Mouse (Mus musculus): ENCODE measurements at regions not wholly inside any gene's neighbourhood (a gene's known extent, or its start where the extent isn't known, plus 50 kb on each side); places are given as distances from the start of the nearest gene placed in this dataset.

- H3K4me3 ChIP-seq (ENCODE audit: low read depth, low read length): no peak overlapping the region
- no peak for ATAC-seq (ENCODE audit: extremely low read depth, insufficient number of reproducible peaks, low FRiP score, poor library complexity, severe bottlenecking)
- H3K9me3 ChIP-seq (replicated peaks): no peaks in the 10 kb centered on the region
- H3K36me3 ChIP-seq (replicated peaks): no peaks in the 10 kb centered on the region
- H3K4me1 ChIP-seq (ENCODE audit: insufficient read depth, low read depth, low read length): no peaks in the 10 kb centered on the region
- DNase-seq (ENCODE audit: low spot score): no peak
- peaks cover 5% of the 10 kb centered on the region; the same call in 1 of the 2 replicates for H3K27me3 ChIP-seq (ENCODE audit: insufficient read depth, low read length)
- TF ChIP-seq GATA1 (IDR thresholded peaks at IDR 0.05; ENCODE audit: borderline replicate concordance, low read length) (no peak), GATA2 (IDR thresholded peaks at IDR 0.05; ENCODE audit: borderline replicate concordance, low read depth, low read length) (no peak), TAL1 (conservative IDR thresholded peaks at IDR 0.05; ENCODE audit: low read depth, low read length) (no peak), CTCF (IDR thresholded peaks at IDR 0.05; ENCODE audit: low read depth, low read length) (no peak), POLR2AphosphoS5 (IDR thresholded peaks at IDR 0.05; ENCODE audit: insufficient replicate concordance, low read depth, low read length) (no peak)
Measured at GRCm38 (mm10) chr3:41235610-41236009, 152.8 kb upstream of the Pgrmc2 start.

DNA sequence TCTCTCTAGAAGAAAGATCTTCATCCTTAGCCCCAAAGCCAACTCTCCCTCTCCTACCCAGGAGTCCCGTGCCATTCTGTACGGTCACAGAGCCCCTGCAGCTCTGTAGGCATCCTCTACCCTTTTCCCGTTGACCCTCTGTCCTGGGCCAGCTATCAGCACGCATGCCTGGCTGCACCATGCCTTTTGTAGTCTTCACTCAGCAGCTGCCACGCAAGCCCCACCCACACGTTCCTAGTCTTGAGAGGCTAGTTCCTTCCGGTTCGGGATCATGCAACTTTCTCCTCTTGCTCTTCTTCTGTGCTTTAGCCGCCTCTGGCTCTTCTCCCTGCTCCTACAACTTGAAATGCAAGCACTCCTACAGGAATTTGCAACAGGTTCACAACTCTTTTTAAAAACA lies 152.1 kb upstream of the Pgrmc2 start:
- Histone ChIP-seq H3K4me1 (ENCODE audit: insufficient read depth, low read depth, low read length) (no peaks in the 10 kb centered on the region), H3K4me3 (ENCODE audit: low read depth, low read length) (no peak overlapping the region)
- no peak for ATAC-seq (ENCODE audit: extremely low read depth, insufficient number of reproducible peaks, low FRiP score, poor library complexity, severe bottlenecking)

DNA sequence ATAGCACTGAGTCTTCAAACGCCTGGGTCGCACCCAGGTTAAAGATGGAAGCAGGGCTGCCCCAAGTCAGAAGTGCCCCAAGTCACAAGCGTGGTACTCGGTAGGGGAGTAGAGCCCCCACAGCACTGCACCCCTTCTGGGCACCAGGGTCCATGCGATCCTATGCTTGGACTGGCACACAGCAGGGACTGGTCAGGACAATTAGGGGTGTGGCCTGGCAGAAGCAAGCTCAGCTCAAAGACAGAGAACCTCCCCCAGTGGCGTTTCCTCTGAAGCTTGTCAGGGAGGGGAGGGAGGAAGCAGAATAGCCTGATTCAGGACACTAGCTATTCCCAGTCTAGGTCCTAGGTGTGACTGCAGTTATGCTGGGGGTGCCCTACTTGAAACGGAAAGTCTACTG lies 151.3 kb upstream of the Pgrmc2 start:
- DNase-seq (ENCODE audit: low spot score): no peak
- no peaks in the 10 kb centered on the region for H3K36me3 ChIP-seq (replicated peaks)
- TF ChIP-seq CTCF (IDR thresholded peaks at IDR 0.05; ENCODE audit: low read depth, low read length) (no peak), POLR2AphosphoS5 (IDR thresholded peaks at IDR 0.05; ENCODE audit: insufficient replicate concordance, low read depth, low read length) (no peak), GATA1 (IDR thresholded peaks at IDR 0.05; ENCODE audit: borderline replicate concordance, low read length) (no peak), TAL1 (conservative IDR thresholded peaks at IDR 0.05; ENCODE audit: low read depth, low read length) (no peak), GATA2 (IDR thresholded peaks at IDR 0.05; ENCODE audit: borderline replicate concordance, low read depth, low read length) (no peak)
- peaks cover 5% of the 10 kb centered on the region; the same call in 1 of the 2 replicates for H3K27me3 ChIP-seq (ENCODE audit: insufficient read depth, low read length)
- no peak overlapping the region for H3K4me3 ChIP-seq (ENCODE audit: low read depth, low read length)
- no peaks in the 10 kb centered on the region for H3K4me1 ChIP-seq (ENCODE audit: insufficient read depth, low read depth, low read length)
- no peaks in the 10 kb centered on the region for H3K9me3 ChIP-seq (replicated peaks)
- ATAC-seq (ENCODE audit: extremely low read depth, insufficient number of reproducible peaks, low FRiP score, poor library complexity, severe bottlenecking): no peak

More for the DNA sequence above, 152.1 kb upstream of the Pgrmc2 start:
- H3K27me3 ChIP-seq (ENCODE audit: insufficient read depth, low read length): peaks cover 5% of the 10 kb centered on the region; the same call in 1 of the 2 replicates
- no peaks in the 10 kb centered on the region for H3K36me3 ChIP-seq (replicated peaks)
- TF ChIP-seq POLR2AphosphoS5 (IDR thresholded peaks at IDR 0.05; ENCODE audit: insufficient replicate concordance, low read depth, low read length) (no peak), GATA2 (IDR thresholded peaks at IDR 0.05; ENCODE audit: borderline replicate concordance, low read depth, low read length) (no peak), GATA1 (IDR thresholded peaks at IDR 0.05; ENCODE audit: borderline replicate concordance, low read length) (no peak), CTCF (IDR thresholded peaks at IDR 0.05; ENCODE audit: low read depth, low read length) (no peak), TAL1 (conservative IDR thresholded peaks at IDR 0.05; ENCODE audit: low read depth, low read length) (no peak)
- DNase-seq (ENCODE audit: low spot score): no peak
- no peaks in the 10 kb centered on the region for H3K9me3 ChIP-seq (replicated peaks)

- Histone ChIP-seq H3K36me3 (replicated peaks) (no peaks in the 10 kb centered on the region), H3K4me1 (ENCODE audit: insufficient read depth, low read depth, low read length) (no peaks in the 10 kb centered on the region), H3K9me3 (replicated peaks) (no peaks in the 10 kb centered on the region), H3K4me3 (ENCODE audit: low read depth, low read length) (no peak overlapping the region), H3K27me3 (ENCODE audit: insufficient read depth, low read length) (peaks cover 5% of the 10 kb centered on the region; the same call in 1 of the 2 replicates)
- DNase-seq (ENCODE audit: low spot score) (no peak), ATAC-seq (ENCODE audit: extremely low read depth, insufficient number of reproducible peaks, low FRiP score, poor library complexity, severe bottlenecking) (no peak)
- TF ChIP-seq POLR2AphosphoS5 (IDR thresholded peaks at IDR 0.05; ENCODE audit: insufficient replicate concordance, low read depth, low read length) (no peak), GATA1 (IDR thresholded peaks at IDR 0.05; ENCODE audit: borderline replicate concordance, low read length) (no peak), TAL1 (conservative IDR thresholded peaks at IDR 0.05; ENCODE audit: low read depth, low read length) (no peak), GATA2 (IDR thresholded peaks at IDR 0.05; ENCODE audit: borderline replicate concordance, low read depth, low read length) (no peak), CTCF (IDR thresholded peaks at IDR 0.05; ENCODE audit: low read depth, low read length) (no peak)
Measured at GRCm38 (mm10) chr3:41233439-41233838, 150.6 kb upstream of the Pgrmc2 start.

DNA sequence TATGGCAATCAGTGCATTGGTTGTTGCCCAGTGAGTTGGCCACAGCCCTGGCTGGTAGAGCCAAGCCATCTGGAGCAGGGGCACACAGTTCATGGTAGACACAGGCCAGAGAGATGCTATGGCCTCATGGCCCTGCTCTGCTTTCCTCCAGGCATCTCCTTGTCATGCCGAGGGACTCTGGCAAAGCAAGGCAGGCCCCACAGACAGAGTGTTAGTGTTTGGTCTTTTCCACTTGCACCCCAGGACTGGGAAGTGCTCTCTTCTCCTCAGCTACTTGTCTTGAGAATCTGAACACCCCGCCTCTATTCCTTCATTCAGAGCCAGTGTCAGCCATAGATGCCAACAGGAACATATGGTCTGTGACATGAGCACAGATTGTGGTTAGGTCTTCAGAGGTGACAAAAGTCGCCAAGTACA lies 148.1 kb upstream of the Pgrmc2 start:
- no peaks in the 10 kb centered on the region for H3K9me3 ChIP-seq (replicated peaks)
- TF ChIP-seq POLR2AphosphoS5 (IDR thresholded peaks at IDR 0.05; ENCODE audit: insufficient replicate concordance, low read depth, low read length): no peak
- TF ChIP-seq GATA2 (IDR thresholded peaks at IDR 0.05; ENCODE audit: borderline replicate concordance, low read depth, low read length): no peak
- TF ChIP-seq TAL1 (conservative IDR thresholded peaks at IDR 0.05; ENCODE audit: low read depth, low read length): no peak
- no peak for TF ChIP-seq GATA1 (IDR thresholded peaks at IDR 0.05; ENCODE audit: borderline replicate concordance, low read length)
- TF ChIP-seq CTCF (IDR thresholded peaks at IDR 0.05; ENCODE audit: low read depth, low read length): no peak

GRCm38 (mm10) chr3:41229493-41229892 lies 146.6 kb upstream of the Pgrmc2 start:
- DNase-seq (ENCODE audit: low spot score): no peak
- TF ChIP-seq GATA1 (IDR thresholded peaks at IDR 0.05; ENCODE audit: borderline replicate concordance, low read length) (no peak), POLR2AphosphoS5 (IDR thresholded peaks at IDR 0.05; ENCODE audit: insufficient replicate concordance, low read depth, low read length) (no peak), TAL1 (conservative IDR thresholded peaks at IDR 0.05; ENCODE audit: low read depth, low read length) (no peak), CTCF (IDR thresholded peaks at IDR 0.05; ENCODE audit: low read depth, low read length) (no peak), GATA2 (IDR thresholded peaks at IDR 0.05; ENCODE audit: borderline replicate concordance, low read depth, low read length) (no peak)
- Histone ChIP-seq H3K4me3 (ENCODE audit: low read depth, low read length) (no peak overlapping the region), H3K27me3 (ENCODE audit: insufficient read depth, low read length) (peaks cover 7% of the 10 kb centered on the region), H3K4me1 (ENCODE audit: insufficient read depth, low read depth, low read length) (no peaks in the 10 kb centered on the region), H3K36me3 (replicated peaks) (no peaks in the 10 kb centered on the region), H3K9me3 (replicated peaks) (no peaks in the 10 kb centered on the region)
- ATAC-seq (ENCODE audit: extremely low read depth, insufficient number of reproducible peaks, low FRiP score, poor library complexity, severe bottlenecking): no peak

More for the DNA sequence above, 148.1 kb upstream of the Pgrmc2 start:
- DNase-seq (ENCODE audit: low spot score): no peak
- H3K27me3 ChIP-seq (ENCODE audit: insufficient read depth, low read length): peaks cover 10% of the 10 kb centered on the region
- H3K36me3 ChIP-seq (replicated peaks): no peaks in the 10 kb centered on the region
- ATAC-seq (ENCODE audit: extremely low read depth, insufficient number of reproducible peaks, low FRiP score, poor library complexity, severe bottlenecking): no peak
- H3K4me1 ChIP-seq (ENCODE audit: insufficient read depth, low read depth, low read length): no peaks in the 10 kb centered on the region
- no peak overlapping the region for H3K4me3 ChIP-seq (ENCODE audit: low read depth, low read length)
